Mouse (Mus musculus): Measurements from ENCODE around the gene Ddx43.
A peak's percentile ranks its signal among the peaks of the same experiment; 100 is the strongest.

Gene Ddx43

DNA sequence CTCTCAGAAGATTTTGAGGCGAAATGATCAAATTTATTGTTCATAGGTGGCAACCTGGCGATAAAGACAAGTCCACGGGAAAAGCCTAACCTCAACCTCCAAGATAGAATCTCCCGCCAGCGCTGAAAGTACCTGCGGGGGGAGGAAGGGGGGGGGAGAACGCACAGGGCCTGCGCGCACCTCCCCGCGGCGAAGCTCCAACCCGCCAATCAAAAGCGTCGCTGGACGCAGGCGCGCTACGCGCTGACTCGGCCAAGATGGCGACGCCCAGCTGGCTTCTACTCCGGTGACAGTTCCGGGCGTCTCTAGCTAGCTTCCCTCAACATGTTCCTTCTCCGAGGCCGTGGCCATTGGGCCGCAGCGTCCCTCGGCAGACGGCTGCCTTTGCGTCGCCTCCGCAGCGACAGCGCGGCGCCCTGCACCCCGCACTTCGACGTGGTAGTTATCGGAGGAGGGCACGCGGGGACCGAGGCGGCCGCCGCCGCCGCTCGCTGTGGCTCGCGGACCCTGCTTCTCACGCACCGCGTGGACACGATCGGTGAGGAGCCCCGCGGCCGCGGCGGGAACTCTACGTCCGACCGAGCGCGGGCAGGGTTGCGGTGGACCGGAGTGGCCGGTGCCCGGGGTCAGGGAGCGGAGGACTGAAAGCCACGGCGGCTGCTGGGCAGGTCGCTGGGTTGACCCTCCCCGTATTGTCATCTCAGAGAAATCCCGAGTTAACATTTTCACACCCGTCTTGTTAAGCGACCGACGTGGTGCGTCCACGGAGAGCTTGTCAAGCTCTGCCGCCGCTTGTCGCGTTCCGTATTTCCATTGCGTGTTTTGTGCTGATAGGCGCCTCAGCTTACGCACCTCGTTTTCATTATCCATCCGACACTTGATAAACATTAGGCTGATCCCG lies 52.6 kb downstream of the Ddx43 start, which contains the start of the genes Mto1 and Gm17324:
Gene Mto1 (plus strand): TSS at position 236 of the 901 bp plus-strand sequence.
Gene Gm17324 (minus strand): TSS at position 814 of the 901 bp plus-strand sequence.
- peak; percentile 86 to 88 for DNase-seq

DNA sequence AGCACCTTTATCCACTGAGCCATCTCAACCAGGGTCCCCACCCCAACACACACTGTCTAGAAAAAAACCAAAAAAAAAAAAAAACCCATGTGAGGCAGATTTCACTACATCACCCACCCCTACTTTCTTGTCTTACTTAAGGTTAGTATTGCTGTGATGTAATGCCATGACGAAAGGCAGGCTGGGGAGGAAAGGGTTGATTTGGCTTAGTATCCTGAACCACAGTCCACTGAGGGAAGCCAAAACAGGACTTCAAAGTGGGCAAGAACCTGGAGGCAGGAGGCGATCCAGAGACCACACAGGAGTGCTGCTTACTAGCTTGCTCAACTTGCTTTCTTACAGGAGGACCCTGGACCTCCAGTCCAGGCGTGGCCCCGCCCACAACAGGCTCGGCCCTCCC lies 54.8 kb downstream of the Ddx43 start:
- DNase-seq: no peak

DNA sequence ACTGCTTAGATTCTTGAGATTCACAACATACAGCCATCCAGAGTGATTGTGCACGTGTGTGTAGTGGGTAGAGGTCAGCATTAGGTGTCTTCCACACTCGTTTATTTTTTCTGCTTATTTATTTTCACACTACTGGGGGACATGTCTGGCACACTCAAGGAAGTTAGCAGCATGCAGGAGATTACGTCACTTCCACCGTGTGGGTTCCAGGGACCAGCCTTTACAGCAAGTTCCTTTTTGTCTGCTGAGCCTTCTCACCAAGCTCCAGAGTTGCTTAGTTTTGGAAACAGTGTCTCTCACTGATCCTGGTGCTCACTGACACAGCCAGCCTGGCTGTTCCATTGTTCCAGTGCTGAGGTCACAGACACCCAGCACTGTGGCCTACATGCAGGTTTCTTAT lies 55.8 kb downstream of the Ddx43 start:
- peak; percentile 25 to 50 for DNase-seq

DNA sequence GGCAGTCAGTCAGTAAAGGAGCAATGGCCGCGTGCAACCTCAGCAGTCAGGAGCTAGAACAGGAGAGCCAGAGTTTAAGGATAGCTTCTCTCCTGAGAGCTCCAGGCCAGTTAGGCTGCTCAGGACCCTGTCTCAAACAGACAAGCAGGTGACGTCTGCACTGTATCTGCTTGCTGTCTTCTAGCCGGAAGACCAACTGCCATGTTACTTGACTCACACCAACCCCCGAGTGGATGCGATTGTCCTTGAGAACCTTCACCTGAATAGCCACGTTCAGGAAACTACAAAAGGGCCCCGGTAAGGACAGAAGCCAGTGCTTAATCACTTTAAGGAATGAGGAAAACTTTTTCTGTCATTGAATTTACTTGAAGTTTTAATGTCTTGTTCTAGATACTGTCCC lies 61.4 kb downstream of the Ddx43 start:
- no peak for DNase-seq

DNA sequence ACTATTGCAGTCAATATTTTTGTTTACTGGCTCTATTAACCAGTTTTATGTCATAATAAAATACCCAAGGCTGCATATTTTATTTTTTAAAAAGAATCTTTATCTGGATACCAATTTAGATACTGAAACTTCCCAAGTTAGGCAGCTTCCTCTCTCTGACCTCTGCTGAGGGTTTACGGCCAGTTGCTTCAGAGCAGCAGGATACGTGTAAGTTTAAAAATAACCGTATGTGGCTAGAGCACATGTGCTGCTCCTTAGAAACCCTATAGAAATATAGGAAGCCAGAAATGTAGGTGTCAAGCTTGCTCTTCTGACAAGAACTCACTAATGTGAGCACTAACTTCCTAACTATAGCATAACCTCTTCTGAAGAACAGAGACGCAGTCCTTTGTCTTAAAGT lies 67.8 kb downstream of the Ddx43 start:
- no peak for DNase-seq

DNA sequence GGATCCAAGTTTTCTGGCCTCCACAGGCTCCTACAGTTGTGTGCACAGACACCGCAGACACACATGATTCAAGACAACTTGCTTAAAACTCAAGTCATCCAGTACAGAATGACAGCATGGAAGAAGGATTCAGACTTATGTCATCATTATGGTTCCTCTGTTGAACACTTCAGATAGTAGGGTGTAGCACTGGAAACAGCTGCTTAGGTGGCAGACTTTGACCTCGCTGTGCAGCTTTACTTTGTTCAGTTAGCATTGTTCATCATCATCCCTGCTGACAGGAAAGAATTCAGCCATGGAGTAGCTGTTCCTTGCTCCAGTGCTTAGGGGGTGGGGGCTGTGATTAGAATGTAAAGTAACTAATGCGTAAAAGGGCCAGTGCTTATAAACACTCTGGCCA lies 70.1 kb downstream of the Ddx43 start:
- DNase-seq: no peak

All from lung, adult 18-20 months (tissue).